Mouse (Mus musculus) cortical plate, adult 2 months (tissue): Measurements from ENCODE around the gene Tnp1. TPM values are rescaled to one million over a fixed set of nuclear protein-coding genes. Genes with fewer than 3 reads are reported as not detected.

ENCODE experiments used
- H3K27ac ChIP-seq: fragments of 200-500 bp; 2 replicates; pipeline ENCODE4 v1.5.1; 2012; ENCODE audit warnings: low read length, control low read depth, inconsistent platforms; ENCODE audit not compliant: insufficient read depth
- H3K4me1 ChIP-seq: fragments of 200-500 bp; 2 replicates; pipeline ENCODE4 v1.6.1; 2011; ENCODE audit warnings: low read length; ENCODE audit not compliant: control insufficient read depth, insufficient read depth
- H3K4me3 ChIP-seq: fragments of 200-500 bp; 2 replicates; pipeline ENCODE4 v1.5.1; 2011; ENCODE audit warnings: mild to moderate bottlenecking, low read length, control low read depth; ENCODE audit not compliant: insufficient read depth
- CTCF ChIP-seq: fragments of 200-500 bp; IDR thresholded peaks from 2 replicates; pipeline ENCODE4 v1.5.1; 2011; ENCODE audit warnings: mild to moderate bottlenecking, control low read depth, low read length; ENCODE audit not compliant: insufficient read depth; ENCODE audit errors: extremely low read depth
- POLR2A ChIP-seq: fragments of 200-500 bp; IDR thresholded peaks from 2 replicates; pipeline ENCODE4 v1.6.1; 2011; ENCODE audit warnings: mild to moderate bottlenecking, low read length, control low read depth; ENCODE audit not compliant: insufficient read depth; ENCODE audit errors: extremely low read depth
- polyA plus RNA-seq: library from polyadenylated mRNA; depleted of rRNA; stranded (reverse); fragments of >200 nt; gene quantifications from 2 replicates; pipeline ENCODE4 v1.2.3, GENCODE M21; 2012

Tnp1 gene
- polyA plus RNA-seq, 1 experiment = not detected

- Histone ChIP-seq H3K4me1 (no peaks in the 10 kb centered on the region), H3K27ac (no peak overlapping the region), H3K4me3 (no peak overlapping the region)
- TF ChIP-seq POLR2A (no peak), CTCF (no peak)
Measured at GRCm38 (mm10) chr1:73006847-73007246, 8.9 kb downstream of the Tnp1 start.

- Histone ChIP-seq H3K27ac (0 out of 2 replicates have a peak overlapping the region, but pooled peaks have one; percentile 25), H3K4me3 (no peak overlapping the region), H3K4me1 (no peaks in the 10 kb centered on the region)
- no peak for TF ChIP-seq POLR2A
- no peak for TF ChIP-seq CTCF
Measured at GRCm38 (mm10) chr1:73004890-73005289, 10.8 kb downstream of the Tnp1 start.

- Histone ChIP-seq H3K27ac (no peak overlapping the region), H3K4me1 (no peaks in the 10 kb centered on the region), H3K4me3 (no peak overlapping the region)
- TF ChIP-seq POLR2A = no peak
- TF ChIP-seq CTCF = no peak
Measured at GRCm38 (mm10) chr1:73002637-73003036, 13.1 kb downstream of the Tnp1 start.

GRCm38 (mm10) chr1:73001961-73002360 lies 13.7 kb downstream of the Tnp1 start:
- Histone ChIP-seq H3K27ac (no peak overlapping the region), H3K4me3 (no peak overlapping the region), H3K4me1 (no peaks in the 10 kb centered on the region)
- no peak for TF ChIP-seq CTCF
- TF ChIP-seq POLR2A = no peak

- Histone ChIP-seq H3K27ac (no peak overlapping the region), H3K4me3 (no peak overlapping the region)
- TF ChIP-seq CTCF (no peak), POLR2A (no peak)
Measured at GRCm38 (mm10) chr1:72994751-72995528, 20.8 kb downstream of the Tnp1 start.

GRCm38 (mm10) chr1:72992944-72993464 lies 22.7 kb downstream of the Tnp1 start:
- H3K4me3 ChIP-seq = no peak overlapping the region
- no peak overlapping the region for H3K27ac ChIP-seq
- peaks cover 3% of the 10 kb centered on the region for H3K4me1 ChIP-seq
- TF ChIP-seq CTCF (no peak), POLR2A (no peak)

More at GRCm38 (mm10) chr1:72994751-72995528, 20.8 kb downstream of the Tnp1 start:
- H3K4me1 ChIP-seq = peaks cover 3% of the 10 kb centered on the region

GRCm38 (mm10) chr1:72992209-72992608 lies 23.5 kb downstream of the Tnp1 start:
- no peak overlapping the region for H3K4me3 ChIP-seq
- peaks cover 3% of the 10 kb centered on the region for H3K4me1 ChIP-seq
- no peak overlapping the region for H3K27ac ChIP-seq
- no peak for TF ChIP-seq POLR2A
- TF ChIP-seq CTCF = no peak

- Histone ChIP-seq H3K4me1 (peaks cover 3% of the 10 kb centered on the region), H3K4me3 (no peak overlapping the region), H3K27ac (no peak overlapping the region)
- TF ChIP-seq CTCF = no peak
Measured at GRCm38 (mm10) chr1:72988904-72989303, 26.8 kb downstream of the Tnp1 start.

GRCm38 (mm10) chr1:72986715-72987114 lies 29.0 kb downstream of the Tnp1 start:
- Histone ChIP-seq H3K27ac (no peak overlapping the region), H3K4me1 (no peaks in the 10 kb centered on the region)

GRCm38 (mm10) chr1:72978956-72979355 lies 36.8 kb downstream of the Tnp1 start:
- Histone ChIP-seq H3K4me1 (no peaks in the 10 kb centered on the region), H3K27ac (no peak overlapping the region), H3K4me3 (no peak overlapping the region)
- TF ChIP-seq POLR2A (no peak), CTCF (no peak)

More at GRCm38 (mm10) chr1:72986715-72987114, 29.0 kb downstream of the Tnp1 start:
- TF ChIP-seq CTCF = no peak
- no peak for TF ChIP-seq POLR2A
- no peak overlapping the region for H3K4me3 ChIP-seq
